Mouse (Mus musculus) thymus, adult 18-20 months (tissue): ENCODE measurements around the gene Fam240b.
"Not testable (repeated sequence)": the region's sequence is repeated elsewhere in the genome, so short reads cannot be mapped to it uniquely, and the experiment has no call there.

Experiments used
- DNase-seq, 2 experiments: peaks; one replicate each; pipeline ENCODE4 v3.0.0; 2022; ENCODE audit warnings: mixed read lengths in 2 of 2

The Fam240b gene

DNA sequence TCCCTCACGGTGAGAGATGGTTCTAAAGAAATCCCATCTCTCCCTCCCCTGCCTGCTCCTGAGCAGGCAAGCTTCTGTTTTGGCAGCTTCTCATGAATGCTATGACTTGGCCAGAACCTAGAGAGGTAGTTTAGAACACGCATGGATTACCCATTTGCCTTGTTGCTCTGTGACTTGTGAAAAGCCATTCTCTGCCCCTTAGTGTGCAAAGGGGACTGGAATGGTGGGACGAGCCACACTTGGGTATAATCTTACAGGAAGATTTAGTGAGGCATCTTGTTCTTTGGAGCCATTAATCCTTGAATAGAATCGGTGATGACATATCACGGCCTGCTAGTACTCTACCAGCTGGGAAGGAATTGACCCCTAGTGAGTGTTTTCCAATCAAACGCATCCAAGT is at the start of gene Fam240b:
Gene Fam240b, minus strand, starts transcription at position 101 of the 400 bp plus-strand sequence.
- no peak for DNase-seq

DNA sequence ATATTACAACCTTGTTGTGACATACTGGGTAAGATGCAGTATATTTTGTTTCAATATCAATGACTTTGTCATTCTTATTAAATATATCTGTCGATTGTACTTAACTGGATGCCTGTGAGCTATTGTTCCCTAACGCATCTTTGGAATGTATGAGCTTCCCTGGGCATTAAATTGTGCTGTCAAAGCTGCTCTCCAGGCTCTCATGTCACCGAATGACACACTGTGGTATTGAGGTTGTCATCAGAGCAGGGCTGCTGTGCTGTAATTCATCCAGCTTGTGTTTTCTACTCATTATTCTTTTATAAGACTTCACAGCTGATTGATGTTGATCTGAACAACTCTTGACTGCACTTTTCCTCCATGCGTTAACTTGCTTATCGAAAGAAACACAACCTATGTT is 32.5 kb upstream of the Fam240b start:
- DNase-seq, result no peak

GRCm38 (mm10) chr13:64526515-64527285 is 29.1 kb upstream of the Fam240b start:
- no peak for DNase-seq

- DNase-seq, result no peak
These were observed 16.7 kb upstream of the Fam240b start for GRCm38 (mm10) chr13:64514247-64514646.

GRCm38 (mm10) chr13:64511616-64512015 is 14.0 kb upstream of the Fam240b start:
- DNase-seq, result no peak

GRCm38 (mm10) chr13:64507361-64507760 is 9.8 kb upstream of the Fam240b start:
- no peak for DNase-seq

DNA sequence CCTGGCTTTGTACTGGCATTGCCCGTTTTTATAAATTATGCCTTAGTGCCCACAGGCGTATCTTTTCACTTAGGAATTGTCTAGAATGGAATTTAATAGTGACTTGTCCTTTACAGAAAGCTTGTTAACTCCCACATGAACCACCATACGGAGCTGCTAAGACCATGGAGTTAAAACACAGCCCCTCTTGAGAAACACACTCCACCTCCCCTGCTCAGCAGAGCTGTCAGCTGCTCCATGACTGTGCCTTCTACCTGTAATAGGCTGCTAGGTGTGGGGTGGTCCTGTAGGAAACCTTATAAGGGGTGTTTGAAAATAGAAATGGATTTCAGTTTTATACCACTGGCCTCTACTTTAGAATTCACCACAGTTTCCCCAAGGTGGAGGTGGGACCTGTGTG is 5.2 kb upstream of the Fam240b start:
- DNase-seq, result no peak

GRCm38 (mm10) chr13:64493586-64493985 is 4.0 kb downstream of the Fam240b start:
- no peak for DNase-seq

- no peak for DNase-seq
These were observed 7.7 kb downstream of the Fam240b start for GRCm38 (mm10) chr13:64489886-64490285.

DNA sequence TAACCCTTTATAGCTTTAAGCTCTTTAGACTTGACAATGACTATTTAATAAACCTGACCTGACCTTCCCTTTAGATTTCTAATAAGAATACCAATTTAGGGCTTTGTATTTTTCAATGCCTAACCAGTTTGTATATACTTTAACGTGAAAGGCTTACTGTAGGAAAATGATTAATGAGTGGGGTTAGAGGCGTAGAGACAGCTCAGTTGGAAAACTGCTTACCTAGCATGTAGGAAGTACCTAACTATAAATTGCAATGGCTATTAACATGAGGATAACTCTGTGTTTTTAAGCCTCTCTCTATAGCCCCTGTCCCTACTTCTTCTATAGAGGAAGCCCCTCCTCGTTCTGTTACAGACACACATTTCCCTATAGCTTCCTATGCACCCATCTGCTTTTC is 17.6 kb downstream of the Fam240b start:
- no peak for DNase-seq

GRCm38 (mm10) chr13:64477968-64478367 is 19.6 kb downstream of the Fam240b start:
- DNase-seq, result no peak

GRCm38 (mm10) chr13:64467886-64468285 is 29.7 kb downstream of the Fam240b start:
- DNase-seq, result no peak

DNA sequence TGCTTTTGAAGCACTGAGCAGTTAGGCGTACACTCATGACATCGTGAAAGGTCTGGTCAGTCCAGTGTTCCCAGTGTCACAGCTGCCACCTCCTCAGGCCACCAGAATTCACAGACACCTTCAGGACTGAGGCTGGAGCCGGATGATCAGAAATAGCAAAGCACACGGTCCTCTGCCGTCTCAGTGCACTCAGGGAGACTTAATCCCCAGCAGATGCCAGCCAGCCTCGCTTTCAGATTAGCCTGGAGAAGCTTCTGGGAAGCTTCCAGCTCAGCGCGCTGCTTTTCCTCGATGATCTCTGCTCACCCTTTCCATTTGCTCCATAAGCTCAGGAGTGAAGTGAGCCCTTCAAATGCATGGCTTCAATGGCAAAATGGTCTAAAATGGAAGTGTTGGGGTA is 32.4 kb downstream of the Fam240b start:
- no peak for DNase-seq

- no peak for DNase-seq
These were observed 35.0 kb downstream of the Fam240b start for GRCm38 (mm10) chr13:64462581-64462980.

DNA sequence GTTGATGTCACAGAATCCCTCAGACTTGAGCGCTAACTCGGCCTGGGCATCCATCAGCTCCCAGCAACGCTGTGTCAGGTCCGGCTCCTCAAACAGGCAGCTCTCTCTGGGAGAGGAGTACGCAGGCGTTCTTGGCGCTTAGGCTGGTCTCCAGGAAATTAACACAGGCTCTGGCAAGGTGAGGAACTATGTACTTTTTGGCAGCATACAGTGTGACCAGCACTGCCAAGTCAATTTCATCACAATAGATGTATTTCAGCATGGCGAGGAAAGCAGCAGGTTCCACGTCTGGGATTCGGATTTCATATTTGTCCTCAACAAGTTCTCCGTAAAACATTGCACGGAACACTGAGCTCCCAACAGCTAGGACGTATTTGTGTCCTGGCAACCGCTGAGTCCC is 39.4 kb downstream of the Fam240b start:
- DNase-seq, result no peak

DNA sequence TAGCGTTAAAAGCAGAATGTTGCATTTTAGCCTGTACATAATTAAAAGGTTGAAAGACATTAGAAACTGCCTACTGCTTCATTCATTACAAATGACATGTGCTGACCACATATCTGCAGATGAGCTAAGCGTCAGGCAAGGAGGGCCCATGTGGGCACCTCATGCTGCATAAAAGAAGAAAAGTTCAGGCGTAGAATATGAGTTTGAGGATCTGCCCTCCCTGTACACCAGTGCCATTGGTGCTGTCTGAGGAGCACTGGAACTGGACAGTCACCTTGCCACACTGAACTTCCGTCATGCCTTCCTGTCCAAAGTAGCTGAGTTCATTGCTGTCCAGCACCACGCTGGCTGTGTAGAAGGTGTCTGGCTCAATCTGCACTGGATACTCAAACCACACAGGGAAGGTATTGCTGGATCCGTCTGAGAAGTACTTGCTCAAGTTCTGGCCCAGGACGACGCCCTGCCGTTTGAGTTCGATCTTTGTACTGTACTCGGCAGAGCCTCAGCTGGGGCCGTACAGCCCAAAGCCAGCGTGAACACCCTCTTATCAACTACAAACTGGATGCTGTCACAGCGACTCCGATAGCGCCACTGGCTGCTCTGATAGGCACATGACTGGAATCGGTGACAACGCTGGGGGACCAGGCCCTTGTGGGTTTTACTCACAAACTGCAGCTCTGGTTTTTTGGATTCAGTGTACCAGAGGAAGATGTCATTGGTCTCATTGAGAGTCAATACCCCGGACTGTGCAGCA is 40.2 kb downstream of the Fam240b start:
- not testable (repeated sequence) for DNase-seq

- DNase-seq, result no peak
These were observed 47.4 kb downstream of the Fam240b start for GRCm38 (mm10) chr13:64450001-64450794.

DNA sequence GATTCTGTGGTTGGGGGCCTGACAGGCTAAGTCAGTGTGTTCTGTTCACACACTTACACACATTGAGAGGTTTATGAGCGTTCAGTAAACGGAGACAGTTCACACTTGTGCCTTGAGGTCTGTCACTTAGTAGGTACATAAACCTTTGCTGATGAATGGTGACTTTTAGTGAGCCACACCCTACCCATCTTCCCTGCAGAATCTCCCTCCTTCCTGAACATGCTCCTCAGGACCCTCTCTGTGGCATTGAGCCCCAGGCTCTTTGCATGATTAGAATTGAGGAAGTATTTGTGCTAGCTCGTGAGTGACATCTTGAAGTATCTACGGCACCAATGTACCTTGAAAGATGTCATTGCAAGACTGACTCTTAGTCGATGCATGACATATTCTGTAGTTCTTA is 48.9 kb downstream of the Fam240b start:
- DNase-seq, result no peak

- DNase-seq, result no peak
These were observed 49.6 kb downstream of the Fam240b start for GRCm38 (mm10) chr13:64447947-64448346.

DNA sequence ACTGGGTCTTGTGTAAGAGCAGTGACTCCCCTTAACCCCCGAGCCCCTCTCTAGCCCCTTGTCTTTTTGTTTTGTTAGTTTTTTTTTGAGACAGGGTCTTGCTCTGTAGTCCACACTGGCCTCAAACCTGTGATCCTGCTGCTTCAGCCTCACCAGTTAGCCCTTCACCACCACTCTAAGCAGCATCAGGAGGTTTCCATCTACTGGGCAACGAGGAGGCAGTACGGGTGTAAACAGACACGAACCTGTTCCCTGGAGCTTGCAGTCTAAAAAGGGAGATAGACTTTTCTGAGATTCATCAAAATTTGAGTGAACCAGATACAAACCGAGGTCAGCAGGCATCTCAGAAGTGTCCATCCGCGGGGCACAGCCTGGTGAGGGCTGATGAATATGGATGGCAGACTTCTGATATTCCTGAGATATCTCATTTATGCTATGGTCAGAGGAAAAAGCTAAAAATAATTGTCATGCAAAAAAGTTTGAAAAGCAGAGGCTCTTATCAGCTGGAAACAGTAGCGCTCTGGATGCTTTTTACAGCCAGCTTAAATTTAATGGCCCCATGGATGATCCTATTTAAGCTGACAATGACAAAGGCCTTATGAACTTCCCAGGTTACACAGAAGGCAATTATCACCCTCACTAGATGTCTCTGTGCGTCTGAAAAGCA is 52.2 kb downstream of the Fam240b start:
- no peak for DNase-seq

GRCm38 (mm10) chr13:64443263-64443894 is 54.2 kb downstream of the Fam240b start:
- DNase-seq, result no peak

DNA sequence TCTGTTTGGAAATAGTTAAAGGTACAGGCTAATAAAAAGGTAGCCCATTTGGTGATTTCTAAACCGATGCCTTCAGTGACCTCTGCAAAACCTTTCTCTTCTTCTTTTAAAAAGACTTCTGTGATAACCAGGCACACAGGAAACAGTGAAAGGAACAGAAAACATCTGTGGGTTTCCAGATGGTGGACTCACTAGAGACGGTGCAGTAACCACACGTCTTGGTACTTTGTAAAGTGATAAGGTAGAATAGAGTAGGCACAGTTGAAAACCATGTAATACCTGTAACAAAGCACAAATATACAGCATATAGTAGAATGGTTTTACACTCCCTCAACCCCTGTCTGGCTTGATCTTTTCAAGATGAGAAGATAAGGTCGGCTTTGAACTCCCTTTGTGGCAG is 57.0 kb downstream of the Fam240b start:
- DNase-seq, result no peak
